Mouse (Mus musculus) kidney, adult 18-20 months (tissue): ENCODE measurements around the gene Vmn2r124.
"Not testable (repeated sequence)": the region's sequence is repeated elsewhere in the genome, so short reads cannot be mapped to it uniquely, and the experiment has no call there.

Source experiments
- DNase-seq: peaks from one replicate; pipeline ENCODE4 v3.0.0; 2021

Vmn2r124 gene

DNA sequence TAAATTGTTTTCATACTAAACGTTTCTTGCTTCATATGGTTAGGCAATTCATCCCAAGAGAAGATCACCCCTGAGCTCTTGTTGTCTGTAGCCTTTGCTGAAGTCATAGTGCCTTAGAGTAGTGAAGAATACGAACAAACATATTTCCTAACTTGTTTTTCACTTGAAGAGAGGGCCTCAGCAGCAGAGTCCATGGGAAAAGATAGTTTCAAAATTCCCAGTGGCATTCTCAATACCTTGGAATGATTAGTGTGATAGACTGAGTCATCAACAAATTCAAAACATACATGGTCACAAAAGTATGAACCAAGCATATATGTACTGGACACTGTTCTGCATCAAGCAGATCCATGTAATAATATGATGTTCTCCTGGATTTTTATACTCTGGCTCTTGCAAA lies at the start of gene Vmn2r124:
Gene Vmn2r124 (plus strand): TSS at position 301 of the 400 bp plus-strand sequence.
- no peak for DNase-seq

DNA sequence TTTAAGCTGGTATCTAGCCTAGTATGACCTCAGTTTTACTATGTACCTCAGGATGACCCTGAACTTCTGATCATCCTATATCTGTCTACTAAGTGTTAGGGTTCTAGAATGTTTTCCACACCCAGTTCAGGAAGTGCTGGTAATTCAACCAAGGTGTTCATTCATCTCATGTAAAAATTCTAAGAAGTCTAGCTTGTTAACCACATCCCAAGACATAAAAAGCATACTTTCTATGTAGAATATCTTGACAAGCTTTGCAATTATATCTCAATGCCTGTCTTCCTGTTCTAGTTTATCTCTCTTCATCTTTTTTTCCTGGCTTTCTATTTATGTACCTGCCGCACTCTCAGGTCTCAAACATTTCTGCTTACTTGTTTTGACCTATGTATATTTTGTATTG lies 44.5 kb upstream of the Vmn2r124 start:
- DNase-seq = no peak

GRCm38 (mm10) chr17:18021433-18021832 lies 27.8 kb upstream of the Vmn2r124 start, which contains the start of gene Fpr-rs4:
Gene Fpr-rs4 (plus strand): TSS chr17:18021733.
- no peak for DNase-seq

DNA sequence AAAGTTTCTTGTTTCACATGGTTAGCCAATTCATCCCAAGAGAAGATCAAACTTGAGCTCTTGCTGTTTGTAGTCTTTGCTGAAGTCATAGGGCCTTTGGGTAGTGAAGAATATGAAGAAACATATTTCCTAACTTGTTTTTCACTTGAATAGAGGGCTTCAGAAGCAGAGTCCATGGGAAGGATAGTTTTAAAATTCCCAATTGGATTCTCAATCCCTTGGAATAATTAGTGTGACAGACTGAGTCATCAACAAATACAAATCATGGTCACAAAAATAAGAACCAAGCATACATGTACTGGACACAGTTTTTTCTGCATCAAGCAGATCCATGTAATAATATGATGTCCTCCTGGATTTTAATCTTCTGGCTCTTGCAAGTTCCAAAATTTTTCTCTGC lies 35.5 kb downstream of the Vmn2r124 start, which contains the start of gene Vmn2r91:
Gene Vmn2r91 (plus strand): TSS at position 301 of the 400 bp plus-strand sequence.
- DNase-seq = not testable (repeated sequence)

- not testable (repeated sequence) for DNase-seq
Measured at GRCm38 (mm10) chr17:18095626-18096025, 46.4 kb downstream of the Vmn2r124 start.

DNA sequence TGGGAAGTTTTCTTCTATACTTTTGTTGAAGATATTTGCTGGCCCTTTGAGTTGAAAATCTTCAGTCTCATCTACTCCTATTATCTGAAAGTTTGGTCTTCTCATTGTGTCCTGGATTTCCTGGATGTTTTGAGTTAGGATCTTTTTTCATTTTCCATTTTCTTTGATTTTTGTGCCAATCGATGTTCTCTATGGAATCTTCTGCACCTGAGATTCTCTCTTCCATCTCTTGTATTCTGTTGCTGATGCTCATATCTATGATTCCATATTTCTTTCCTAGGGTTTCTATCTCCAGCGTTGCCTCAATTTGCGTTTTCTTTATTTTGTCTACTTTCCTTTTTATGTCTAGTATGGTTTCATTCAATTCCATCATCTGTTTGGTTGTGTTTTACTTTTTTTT lies 53.0 kb downstream of the Vmn2r124 start:
- DNase-seq = not testable (repeated sequence)
